Mouse (Mus musculus): Measurements from ENCODE around the gene Slc6a4. TPM values are rescaled to one million over a fixed set of nuclear protein-coding genes. Genes with fewer than 3 reads are reported as not detected.
"Not testable (repeated sequence)": the region's sequence is repeated elsewhere in the genome, so short reads cannot be mapped to it uniquely, and the experiment has no call there.

The Slc6a4 gene
- total and polyA plus RNA-seq, 3 experiments, result 0.73 to 2.1 (median 1.8) TPM

- WGBS, result 83% methylated on average over 2 of the region's 2 CpGs
- no peaks in the 10 kb centered on the region for H3K27me3 ChIP-seq (ENCODE audit: control insufficient read depth, insufficient read depth, low read length)
- H3K79me2 ChIP-seq (replicated peaks; ENCODE audit: control insufficient read depth, insufficient read depth, low read length), result no peaks in the 10 kb centered on the region
- no peaks in the 10 kb centered on the region for H3K36me3 ChIP-seq (ENCODE audit: control insufficient read depth, insufficient read depth, low read length)
- H3K27ac ChIP-seq, result no peak overlapping the region
- intact Hi-C loops (cut with DNase I), result no loop called here
- TF ChIP-seq POLR2A (IDR thresholded peaks at IDR 0.05; ENCODE audit: insufficient read depth, low read depth, low read length), result no peak
- no peak for TF ChIP-seq EP300 (IDR thresholded peaks at IDR 0.05; ENCODE audit: insufficient read depth, low read depth, low read length)
- no peak for TF ChIP-seq CTCF (IDR thresholded peaks at IDR 0.05)
- no peaks in the 10 kb centered on the region for H3K4me1 ChIP-seq (ENCODE audit: control insufficient read depth, insufficient read depth, low read length)
- no peak overlapping the region for H3K9ac ChIP-seq (ENCODE audit: low read depth, low read length)
- no peak for DNase-seq
- H3K4me3 ChIP-seq, result no peak overlapping the region
Measured at GRCm38 (mm10) chr11:77042816-77043215, 44.4 kb downstream of the Slc6a4 start.

DNA sequence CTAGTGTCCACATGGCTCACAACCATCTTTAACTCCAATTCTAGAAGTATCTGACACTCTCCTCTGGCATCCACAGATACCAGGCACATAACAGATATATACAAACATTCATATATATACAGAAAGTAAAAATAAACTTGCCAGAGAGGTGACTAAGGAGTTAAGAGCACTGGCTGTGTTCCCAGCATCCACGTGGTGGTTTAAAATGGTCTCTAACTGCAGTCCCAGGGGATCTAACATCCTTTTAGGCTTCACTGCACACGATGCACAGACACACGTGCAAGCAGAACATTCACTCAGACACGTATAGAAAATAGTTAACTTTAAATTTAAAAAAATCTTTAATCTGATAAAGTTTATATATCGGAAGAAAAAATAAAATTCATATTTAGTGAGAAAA, 63.5 kb downstream of the Slc6a4 start:
- WGBS, result 26% methylated on average over 5 of the region's 5 CpGs
- intact Hi-C loops (cut with DNase I), result no loop called here
- H3K9ac ChIP-seq (ENCODE audit: low read depth, low read length), result no peak overlapping the region
- H3K27me3 ChIP-seq (ENCODE audit: control insufficient read depth, insufficient read depth, low read length), result no peaks in the 10 kb centered on the region
- DNase-seq, result no peak
- H3K27ac ChIP-seq, result no peak overlapping the region
- peaks cover 5% of the 10 kb centered on the region for H3K36me3 ChIP-seq (ENCODE audit: control insufficient read depth, insufficient read depth, low read length)
- no peaks in the 10 kb centered on the region; the same call in 1 of the 2 replicates for H3K79me2 ChIP-seq (replicated peaks; ENCODE audit: control insufficient read depth, insufficient read depth, low read length)
- no peak for TF ChIP-seq CTCF (IDR thresholded peaks at IDR 0.05)
- TF ChIP-seq EP300 (IDR thresholded peaks at IDR 0.05; ENCODE audit: insufficient read depth, low read depth, low read length), result no peak
- TF ChIP-seq POLR2A (IDR thresholded peaks at IDR 0.05; ENCODE audit: insufficient read depth, low read depth, low read length), result no peak
- H3K4me3 ChIP-seq, result no peak overlapping the region
- peaks cover 1% of the 10 kb centered on the region; the same call in 1 of the 2 replicates for H3K4me1 ChIP-seq (ENCODE audit: control insufficient read depth, insufficient read depth, low read length)

- WGBS, result 79% methylated on average over 2 of the region's 2 CpGs
- Histone ChIP-seq H3K4me3 (no peak overlapping the region), H3K27ac (no peak overlapping the region), H3K79me2 (replicated peaks; ENCODE audit: control insufficient read depth, insufficient read depth, low read length) (no peaks in the 10 kb centered on the region; the same call in 1 of the 2 replicates), H3K36me3 (ENCODE audit: control insufficient read depth, insufficient read depth, low read length) (peaks cover 5% of the 10 kb centered on the region), H3K4me1 (ENCODE audit: control insufficient read depth, insufficient read depth, low read length) (peaks cover 1% of the 10 kb centered on the region; the same call in 1 of the 2 replicates), H3K9ac (ENCODE audit: low read depth, low read length) (no peak overlapping the region), H3K27me3 (ENCODE audit: control insufficient read depth, insufficient read depth, low read length) (no peaks in the 10 kb centered on the region)
- intact Hi-C loops (cut with DNase I), result no loop called here
- DNase-seq, result no peak
- no peak for TF ChIP-seq EP300 (IDR thresholded peaks at IDR 0.05; ENCODE audit: insufficient read depth, low read depth, low read length)
- TF ChIP-seq POLR2A (IDR thresholded peaks at IDR 0.05; ENCODE audit: insufficient read depth, low read depth, low read length), result no peak
- TF ChIP-seq CTCF (IDR thresholded peaks at IDR 0.05), result no peak
Measured at GRCm38 (mm10) chr11:77063406-77063805, 65.0 kb downstream of the Slc6a4 start.

DNA sequence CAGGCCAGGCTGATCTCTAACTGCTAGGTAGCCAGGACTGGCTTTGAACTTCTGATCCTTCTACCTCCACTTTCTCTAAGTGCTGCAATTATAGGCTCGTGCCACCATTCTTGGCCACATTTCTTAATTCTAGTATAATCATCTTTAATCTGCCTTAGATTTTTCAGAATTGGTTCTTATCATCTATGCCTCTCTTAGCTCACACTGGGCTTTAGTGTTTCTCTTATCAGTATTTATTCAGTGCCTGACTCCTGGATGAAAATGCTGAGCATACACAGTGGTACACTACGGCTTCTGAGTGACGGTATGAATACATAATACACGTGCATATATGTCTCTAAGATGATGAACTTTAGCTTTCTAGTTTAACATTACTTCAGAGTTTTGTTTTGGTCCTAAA, 70.4 kb downstream of the Slc6a4 start:
- H3K4me1 ChIP-seq (ENCODE audit: control insufficient read depth, insufficient read depth, low read length), result no peaks in the 10 kb centered on the region
- intact Hi-C loops (cut with DNase I), result loop anchor here (5.0 kb wide), 1 partner anchor 72 kb away; the partner anchor contains the start of gene Slc6a4
- H3K4me3 ChIP-seq, result no peak overlapping the region
- H3K36me3 ChIP-seq (ENCODE audit: control insufficient read depth, insufficient read depth, low read length), result no peaks in the 10 kb centered on the region; the same call in none of the 2 replicates
- DNase-seq, result no peak
- TF ChIP-seq CTCF (IDR thresholded peaks at IDR 0.05) (no peak), EP300 (IDR thresholded peaks at IDR 0.05; ENCODE audit: insufficient read depth, low read depth, low read length) (no peak), POLR2A (IDR thresholded peaks at IDR 0.05; ENCODE audit: insufficient read depth, low read depth, low read length) (no peak)
- H3K9ac ChIP-seq (ENCODE audit: low read depth, low read length), result no peak overlapping the region
- no peak overlapping the region for H3K27ac ChIP-seq
- H3K27me3 ChIP-seq (ENCODE audit: control insufficient read depth, insufficient read depth, low read length), result no peaks in the 10 kb centered on the region
- H3K79me2 ChIP-seq (replicated peaks; ENCODE audit: control insufficient read depth, insufficient read depth, low read length), result peaks cover 5% of the 10 kb centered on the region; the same call in 1 of the 2 replicates
- 64% methylated on average over 4 of the region's 4 CpGs for WGBS

- intact Hi-C loops (cut with DNase I), result no loop called here
- H3K4me3 ChIP-seq, result no peak overlapping the region
- H3K79me2 ChIP-seq (replicated peaks; ENCODE audit: control insufficient read depth, insufficient read depth, low read length), result peaks cover 7% of the 10 kb centered on the region
- no peak overlapping the region for H3K9ac ChIP-seq (ENCODE audit: low read depth, low read length)
- H3K27me3 ChIP-seq (ENCODE audit: control insufficient read depth, insufficient read depth, low read length), result no peaks in the 10 kb centered on the region
- no peaks in the 10 kb centered on the region for H3K4me1 ChIP-seq (ENCODE audit: control insufficient read depth, insufficient read depth, low read length)
- H3K36me3 ChIP-seq (ENCODE audit: control insufficient read depth, insufficient read depth, low read length), result no peaks in the 10 kb centered on the region; the same call in none of the 2 replicates
- no peak for DNase-seq
- TF ChIP-seq POLR2A (IDR thresholded peaks at IDR 0.05; ENCODE audit: insufficient read depth, low read depth, low read length), result no peak
- TF ChIP-seq EP300 (IDR thresholded peaks at IDR 0.05; ENCODE audit: insufficient read depth, low read depth, low read length), result no peak
- peak; percentile 52 for TF ChIP-seq CTCF (IDR thresholded peaks at IDR 0.05)
- WGBS, result 77% methylated on average over 4 of the region's 4 CpGs
- no peak overlapping the region for H3K27ac ChIP-seq
Measured at GRCm38 (mm10) chr11:77070721-77071120, 72.3 kb downstream of the Slc6a4 start.

DNA sequence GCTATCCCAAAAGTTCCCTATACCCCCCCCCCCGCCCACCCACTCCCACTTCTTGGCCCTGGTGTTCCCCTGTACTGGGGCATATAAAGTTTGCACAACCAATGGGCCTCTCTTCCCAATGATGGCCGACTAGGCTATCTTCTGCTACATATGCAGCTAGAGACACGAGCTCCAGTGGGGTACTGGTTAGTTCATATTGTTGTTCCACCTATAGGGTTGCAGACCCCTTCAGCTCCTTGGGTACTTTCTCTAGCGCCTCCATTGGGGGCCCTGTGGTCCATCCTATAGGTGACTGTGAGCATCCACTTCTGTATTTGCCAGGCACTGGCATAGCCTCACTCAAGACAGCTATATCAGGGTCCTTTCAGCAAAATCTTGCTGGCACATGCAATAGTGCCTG, 78.9 kb downstream of the Slc6a4 start:
- H3K79me2 ChIP-seq (replicated peaks; ENCODE audit: control insufficient read depth, insufficient read depth, low read length); H3K36me3 ChIP-seq (ENCODE audit: control insufficient read depth, insufficient read depth, low read length); H3K27me3 ChIP-seq (ENCODE audit: control insufficient read depth, insufficient read depth, low read length); H3K27ac ChIP-seq; H3K4me1 ChIP-seq (ENCODE audit: control insufficient read depth, insufficient read depth, low read length); H3K9ac ChIP-seq (ENCODE audit: low read depth, low read length); DNase-seq; intact Hi-C loops (cut with DNase I): not testable (repeated sequence)
- H3K4me3 ChIP-seq, result peak overlapping the region; percentile 66
- 57% methylated on average over 4 of the region's 4 CpGs for WGBS

All from heart, adult 2 months (tissue).